Mouse (Mus musculus) cerebellum, adult 11 months (tissue): ENCODE measurements at regions not wholly inside any gene's neighbourhood (a gene's known extent, or its start where the extent isn't known, plus 50 kb on each side); places are given as distances from the start of the nearest gene placed in this dataset.
"Not testable (repeated sequence)": the region's sequence is repeated elsewhere in the genome, so short reads cannot be mapped to it uniquely, and the experiment has no call there.

ENCODE experiments used
- DNase-seq: peaks from one replicate; pipeline ENCODE4 v3.0.0; 2022

DNA sequence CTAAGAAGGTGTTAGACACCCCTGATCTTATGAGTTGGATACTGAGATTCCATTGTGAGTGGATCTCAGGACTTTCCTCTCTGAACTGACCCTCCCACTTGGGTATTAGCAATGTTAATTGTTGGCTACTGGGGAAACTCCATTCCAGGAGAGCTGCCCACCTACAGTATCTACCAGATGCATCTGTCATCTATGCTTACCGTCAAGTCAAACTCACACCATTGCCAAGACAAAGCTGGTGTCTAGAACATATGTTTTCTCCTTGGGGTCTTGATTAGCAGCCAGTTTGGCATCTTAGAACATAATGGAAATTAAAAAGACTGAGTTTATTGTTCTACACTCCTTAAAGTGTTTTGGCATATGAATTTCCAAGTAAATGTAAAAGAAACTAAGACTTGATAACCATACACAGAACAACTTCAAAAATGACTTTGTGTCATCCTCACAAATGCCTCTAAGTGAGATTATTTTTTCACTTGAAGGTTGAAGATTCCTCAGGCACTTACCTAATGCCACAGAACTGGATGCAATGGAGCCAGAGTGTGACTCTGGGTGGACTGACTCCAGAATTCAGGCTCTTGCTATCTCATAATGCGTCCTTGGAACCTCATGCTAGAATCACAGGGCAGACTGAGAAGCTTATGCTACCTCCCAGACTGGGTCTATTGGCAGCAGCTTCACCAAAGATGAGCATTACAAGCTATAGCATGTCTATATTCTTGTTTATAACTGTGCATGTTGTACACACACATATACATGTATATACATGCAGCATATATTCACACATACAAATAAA, 107.5 kb upstream of the Rnf152 start:
- peak; percentile 82 for DNase-seq

- no peak for DNase-seq
These were observed 106.2 kb upstream of the Rnf152 start for GRCm38 (mm10) chr1:105462695-105463094.

DNA sequence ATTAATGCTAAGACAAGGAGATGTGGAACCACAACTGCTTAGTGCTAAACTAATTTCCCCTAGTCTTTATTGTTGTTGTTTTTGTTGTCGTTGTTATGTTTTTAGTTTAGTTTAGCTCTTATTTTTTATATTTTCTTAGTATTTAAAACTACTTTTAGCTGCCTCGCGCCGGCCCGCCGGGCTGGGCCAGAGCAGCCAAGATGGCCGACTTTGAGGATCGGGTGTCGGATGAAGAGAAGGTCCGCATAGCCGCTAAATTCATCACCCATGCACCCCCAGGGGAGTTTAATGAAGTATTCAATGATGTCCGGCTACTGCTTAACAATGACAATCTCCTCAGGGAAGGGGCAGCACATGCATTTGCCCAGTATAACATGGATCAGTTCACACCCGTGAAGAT, 99.3 kb upstream of the Rnf152 start:
- not testable (repeated sequence) for DNase-seq

- no peak for DNase-seq
These were observed 98.2 kb upstream of the Rnf152 start for GRCm38 (mm10) chr1:105454687-105455086.

GRCm38 (mm10) chr1:105446212-105446611, 89.7 kb upstream of the Rnf152 start:
- DNase-seq = no peak

DNA sequence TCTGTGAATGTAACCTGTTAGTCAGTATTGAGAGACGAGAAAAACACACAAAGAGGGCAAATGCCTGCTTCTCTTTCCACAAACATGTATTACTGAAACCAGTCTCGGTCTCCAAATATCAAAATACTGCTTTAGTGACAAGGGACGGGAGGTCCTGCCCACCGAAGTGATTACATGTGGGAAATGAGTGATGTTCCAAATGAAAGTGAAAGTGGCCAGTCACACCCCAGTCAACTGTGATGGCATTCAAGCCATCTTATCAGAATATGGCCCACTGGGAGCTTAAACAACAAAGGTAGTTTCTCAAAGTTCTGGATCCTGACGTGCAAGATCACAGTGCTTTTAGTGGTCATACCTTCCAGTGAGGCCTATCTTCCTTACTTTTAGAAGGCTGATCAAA, 87.0 kb upstream of the Rnf152 start:
- no peak for DNase-seq

GRCm38 (mm10) chr1:105440296-105440695, 83.8 kb upstream of the Rnf152 start:
- no peak for DNase-seq

DNA sequence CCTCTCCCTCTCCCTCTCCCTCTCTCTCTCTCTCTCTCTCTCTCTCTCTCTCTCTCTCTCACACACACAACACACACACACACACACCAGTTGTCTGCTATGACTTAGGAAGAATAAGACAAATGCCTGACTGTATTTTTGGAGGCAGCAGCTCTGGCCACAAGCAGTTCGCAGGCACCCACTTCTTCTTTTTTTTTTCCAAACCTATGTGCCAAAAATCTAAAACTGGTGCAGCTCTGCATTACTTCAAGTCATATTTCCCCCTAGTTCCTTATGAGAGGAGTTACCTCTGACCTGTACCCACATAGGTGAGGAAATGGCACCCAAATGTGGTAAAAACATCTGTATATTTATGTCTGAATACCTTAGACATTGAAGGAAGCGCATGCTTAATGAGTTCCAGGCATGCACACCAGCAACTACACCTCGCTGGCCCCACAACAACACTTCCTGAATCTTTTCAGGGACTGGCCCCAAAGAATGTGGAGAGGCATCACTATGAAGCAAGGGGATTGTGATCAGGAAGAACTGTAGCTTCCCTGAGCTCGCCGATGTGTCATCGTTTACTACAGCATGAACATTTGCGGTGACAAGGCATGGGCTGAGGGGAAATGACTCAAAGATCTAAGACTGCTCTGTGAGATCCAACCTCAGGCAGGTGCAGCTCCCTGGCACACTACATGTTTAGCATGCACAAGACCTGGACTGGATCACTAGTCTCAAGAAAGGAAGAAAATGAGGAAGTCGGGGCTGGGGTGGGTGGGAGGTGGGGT, 78.3 kb upstream of the Rnf152 start:
- DNase-seq = no peak

- DNase-seq = peak; percentile 49
These were observed 77.4 kb upstream of the Rnf152 start for GRCm38 (mm10) chr1:105433949-105434348.

DNA sequence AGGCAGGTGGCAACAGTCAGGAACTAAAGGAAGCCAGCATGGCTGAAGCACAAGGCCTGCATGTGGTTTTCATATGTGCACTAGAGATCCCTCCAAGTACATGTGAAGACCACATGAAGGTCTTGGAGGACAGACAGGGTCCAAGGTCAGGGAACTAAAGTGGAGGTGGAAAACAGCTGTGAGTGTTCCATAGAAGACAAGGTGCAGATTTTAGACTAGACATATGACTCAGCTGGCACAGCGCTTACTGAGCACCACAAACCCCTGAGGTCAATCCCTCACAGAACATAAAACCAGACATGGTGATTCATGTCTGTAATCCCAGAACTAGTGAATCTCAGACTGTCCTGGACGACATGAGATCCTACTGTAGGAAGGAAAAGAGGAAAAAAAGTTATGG, 75.3 kb upstream of the Rnf152 start:
- no peak for DNase-seq

GRCm38 (mm10) chr1:105430712-105431111, 74.2 kb upstream of the Rnf152 start:
- no peak for DNase-seq

- DNase-seq = no peak
These were observed 71.7 kb upstream of the Rnf152 start for GRCm38 (mm10) chr1:105428165-105428564.

DNA sequence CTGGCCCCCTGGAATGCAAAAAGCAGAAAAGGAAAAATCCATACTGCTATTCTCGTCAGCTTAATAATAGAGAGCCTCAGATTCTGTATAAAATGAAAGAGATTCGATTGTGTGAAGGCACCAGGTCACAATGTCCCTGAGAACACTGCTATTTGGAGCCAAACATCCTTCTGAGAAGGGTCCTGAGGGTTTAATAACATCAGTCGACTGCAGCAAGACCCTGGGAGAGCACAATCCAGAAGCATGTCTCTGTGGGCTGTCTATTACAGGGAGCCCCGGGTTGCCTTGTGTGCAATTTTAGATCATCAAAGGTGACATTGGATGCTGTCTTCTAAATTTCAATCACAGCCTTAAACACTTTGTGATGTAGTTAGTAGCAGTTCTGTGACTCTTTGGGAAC, 69.6 kb upstream of the Rnf152 start:
- no peak for DNase-seq

DNA sequence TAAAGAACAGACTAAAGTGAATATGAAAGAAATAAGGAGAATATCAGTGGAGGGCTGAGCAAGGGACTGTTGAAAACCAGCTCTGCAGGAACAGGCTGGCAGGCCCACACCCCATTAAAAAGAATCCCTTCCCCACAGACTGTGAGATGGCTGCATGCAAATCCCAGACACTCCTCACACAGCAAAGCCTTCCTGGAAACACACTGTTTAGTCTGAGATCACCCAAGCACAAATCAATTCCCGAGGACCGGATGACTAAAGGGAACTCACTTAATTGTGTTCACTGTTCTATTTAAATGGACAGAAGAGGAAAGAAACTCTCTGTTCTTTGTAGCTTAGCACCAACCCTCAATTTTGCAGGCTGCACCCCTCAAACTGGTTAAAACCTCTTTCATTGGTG, 66.9 kb upstream of the Rnf152 start:
- no peak for DNase-seq

DNA sequence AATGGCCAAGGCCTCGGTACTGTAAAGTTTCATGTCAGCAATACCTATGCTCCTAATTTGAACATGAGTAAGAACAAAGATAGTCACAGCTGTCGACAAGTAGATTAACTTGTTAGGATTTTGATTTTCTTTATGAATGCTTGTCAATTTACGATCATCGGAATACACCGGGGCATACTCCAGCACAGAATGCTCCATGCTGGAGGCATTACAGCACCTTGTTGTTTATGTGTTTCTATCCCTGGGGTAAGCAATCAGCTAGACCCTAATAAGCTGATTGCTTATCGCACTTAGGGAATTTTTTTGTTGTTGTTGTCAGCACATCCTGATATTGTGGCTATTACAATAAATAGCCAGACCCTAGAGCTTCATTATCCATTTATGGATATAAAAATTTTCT, 66.4 kb upstream of the Rnf152 start:
- no peak for DNase-seq

DNA sequence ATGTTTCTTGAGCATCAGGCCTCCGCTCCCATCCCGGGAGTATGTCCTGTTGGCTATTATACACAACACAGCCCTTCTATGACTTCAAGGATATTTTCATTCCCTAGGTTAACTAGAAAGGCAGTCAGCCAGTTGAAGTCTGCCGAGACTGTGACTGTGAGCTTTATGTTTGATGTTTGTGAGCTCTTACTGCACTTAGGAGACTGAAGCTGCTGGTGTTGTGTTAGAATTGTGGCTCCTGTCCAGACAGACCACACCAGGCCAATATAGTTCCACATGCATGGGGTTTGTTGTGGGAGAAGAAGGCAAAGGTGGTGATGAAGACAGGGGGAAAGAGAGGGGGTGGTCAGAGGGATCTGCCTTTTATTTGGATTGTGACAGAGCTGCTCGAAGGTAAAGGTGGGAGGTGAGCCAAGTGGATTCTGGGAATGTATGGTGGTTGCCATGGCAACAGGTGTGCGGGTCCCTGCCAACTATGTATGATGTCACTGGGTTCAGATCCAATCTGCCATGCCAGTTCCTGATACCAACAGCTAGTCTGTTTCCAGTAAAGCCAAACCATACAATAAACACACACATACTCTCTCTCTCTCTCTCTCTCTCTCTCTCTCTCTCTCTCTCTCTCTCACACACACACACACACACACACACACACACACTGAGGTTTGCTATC, 64.0 kb upstream of the Rnf152 start:
- DNase-seq = peak; percentile 29
